Mouse (Mus musculus) heart, postnatal 0 days (tissue): ENCODE results near the gene Bsg.

Experiments used
- CTCF ChIP-seq: IDR thresholded peaks from 2 replicates; pipeline ENCODE4 v1.5.1; 2016; ENCODE audit warnings: antibody characterized with exemption, control low read depth, low read depth
- EP300 ChIP-seq: IDR thresholded peaks from 2 replicates; pipeline ENCODE4 v1.6.1; 2016; ENCODE audit warnings: antibody characterized with exemption, low read depth

DNA sequence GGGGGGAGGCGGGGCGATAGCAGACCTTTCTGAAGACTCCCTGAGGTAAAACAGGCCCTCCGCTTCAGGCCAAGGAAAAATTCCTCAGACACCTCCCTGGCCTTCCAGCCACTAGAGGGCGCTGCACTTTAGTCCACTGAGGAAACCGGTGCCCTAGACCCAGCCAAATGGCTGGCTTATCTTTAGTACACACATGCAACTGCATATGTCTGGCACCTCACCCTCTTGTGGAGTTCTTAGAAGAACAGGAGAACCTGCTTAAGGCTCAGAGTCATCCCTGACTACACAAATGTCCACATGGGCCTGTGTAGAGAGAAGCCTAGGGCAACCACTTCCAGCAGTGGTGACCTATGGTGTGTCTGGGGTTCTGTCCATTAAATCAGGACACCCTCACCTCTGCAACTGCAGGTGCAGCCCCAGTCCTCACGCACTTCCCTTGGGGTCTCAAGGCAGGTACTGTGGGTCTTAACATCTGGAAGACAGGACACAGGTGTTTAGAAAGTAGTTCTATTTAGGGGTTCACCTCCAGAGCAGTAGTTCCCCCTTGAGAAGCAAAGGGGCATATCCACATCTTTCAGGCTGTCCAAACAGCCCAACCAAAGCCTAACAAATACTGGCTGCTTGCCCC, 8.3 kb downstream of the Bsg start:
- TF ChIP-seq CTCF (peak; percentile 76), EP300 (no peak)
